In the genomic region with DNA sequence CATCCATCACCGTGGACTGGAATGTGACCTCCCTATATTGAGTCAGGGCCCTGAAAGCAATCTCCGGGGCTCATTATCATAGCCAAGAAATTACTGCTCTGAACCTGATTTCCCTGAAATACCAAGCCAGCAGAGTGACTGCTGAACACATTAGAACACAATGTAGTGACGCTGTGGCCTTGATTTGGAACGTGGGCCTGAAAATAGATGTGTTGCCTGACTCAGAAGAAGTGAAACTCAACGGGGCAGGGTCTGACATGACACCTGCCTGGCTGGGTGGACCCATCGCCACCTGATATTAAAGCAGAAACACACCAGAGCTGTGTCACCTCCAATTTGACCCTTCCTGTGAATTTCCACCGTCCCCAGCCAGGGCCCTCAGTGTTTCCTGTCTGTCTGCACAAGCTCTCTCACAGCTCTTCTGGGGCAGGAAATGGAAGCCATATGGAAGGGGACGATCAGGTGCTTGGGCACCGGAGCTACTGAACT, we compare ENCODE assay signal across 8 mouse cellular contexts. TPM values are rescaled to one million over a fixed set of nuclear protein-coding genes. Genes with fewer than 3 reads are reported as not detected.
A peak's percentile ranks its signal among the peaks of the same experiment; 100 is the strongest.
DNase-seq lines count a peak whose midpoint lies in the region; ATAC-seq lines count a peak whose summit lies in the region.

No protein-coding gene starts in this region.

- H3K27me3 ChIP-seq in neural tube, embryonic 15.5 days (replicated peaks) = no peaks in the 10 kb centered on the region
- H3K27me3 ChIP-seq in splenic B cell, adult 2 months (ENCODE audit: control insufficient read depth, insufficient read depth, low read length, poor library complexity, severe bottlenecking) = no peaks in the 10 kb centered on the region

- no peak overlapping the region for H3K4me2 ChIP-seq in neural tube, embryonic 15.5 days

- WGBS in neural tube, embryonic 15.5 days = 31% methylated on average over 9 of the region's 9 CpGs

- H3K4me3 ChIP-seq in neural tube, embryonic 15.5 days (replicated peaks) = no peak overlapping the region

- H3K4me1 ChIP-seq in neural tube, embryonic 15.5 days = peaks cover 28% of the 10 kb centered on the region

- ATAC-seq in neural tube, embryonic 15.5 days (ENCODE audit: low FRiP score) = no peak

- H3K9me3 ChIP-seq in neural tube, embryonic 15.5 days (replicated peaks) = no peaks in the 10 kb centered on the region

- peak; percentile 54 for DNase-seq in neural tube, embryonic 10.5 days (ENCODE audit: extremely low spot score, low spot score)
- peak; percentile 86 for DNase-seq in forelimb bud, embryonic 11.5 days (ENCODE audit: low read depth, low spot score)
- DNase-seq in kidney, postnatal 14 days = peak; percentile 44
- peak; percentile 50 for DNase-seq in splenic B cell, adult 2 months (ENCODE audit: low read depth, low spot score)
- DNase-seq in layer of hippocampus, postnatal 36 days = no peak
- no peak for DNase-seq in frontal cortex, postnatal 10 days (ENCODE audit: low spot score in 2 of 2)
- no peak for DNase-seq in gastrocnemius, postnatal 4 days (ENCODE audit: low spot score in 2 of 2)

- no peak overlapping the region for H3K9ac ChIP-seq in neural tube, embryonic 15.5 days (replicated peaks)

- no peak overlapping the region for H3K27ac ChIP-seq in neural tube, embryonic 15.5 days (replicated peaks)

- H3K36me3 ChIP-seq in neural tube, embryonic 15.5 days = peaks cover 11% of the 10 kb centered on the region
- no peaks in the 10 kb centered on the region for H3K36me3 ChIP-seq in splenic B cell, adult 2 months (ENCODE audit: control insufficient read depth, insufficient read depth, low read length, poor library complexity, severe bottlenecking)

RNA-seq across cellular contexts. Expression of gene Parvb, which starts 13.0 kb away (rescaled TPM):
- 4.8 and 7.2 TPM in 2 replicates for polyA plus RNA-seq in neural tube, embryonic 15.5 days (2015; fragmentation: Nextera tagmentation; extraction: Ambion mirVana)
- total RNA-seq in layer of hippocampus, postnatal 36 days (2021) = 10 to 100 TPM; 32.4 to 37.7 TPM
- total RNA-seq in gastrocnemius, postnatal 4 days (2021) = 100 to 1,000 TPM; 130 to 134 TPM

RNA-seq across cellular contexts. Expression of gene Samm50, which starts 26.8 kb away (rescaled TPM):
- polyA plus RNA-seq in neural tube, embryonic 15.5 days (2015; fragmentation: Nextera tagmentation; extraction: Ambion mirVana) = 89.4 and 91.9 TPM in 2 replicates
- 10 to 100 TPM; 93.0 to 93.1 TPM for total RNA-seq in layer of hippocampus, postnatal 36 days (2021)
- total RNA-seq in gastrocnemius, postnatal 4 days (2021) = 100 to 1,000 TPM; 160 to 165 TPM

RNA-seq across cellular contexts. Expression of gene Pnpla3, which starts 51.2 kb away (rescaled TPM):
- polyA plus RNA-seq in neural tube, embryonic 15.5 days (2015; fragmentation: Nextera tagmentation; extraction: Ambion mirVana) = 5.9 and 6.6 TPM in 2 replicates
- 1 to 10 TPM; 7.2 to 7.6 TPM for total RNA-seq in layer of hippocampus, postnatal 36 days (2021)
- 1 to 10 TPM; 4.5 to 6.0 TPM for total RNA-seq in gastrocnemius, postnatal 4 days (2021)

Comparison
In these comparisons a context has a peak if more than half of its experiments do, and no peak if none do; other contexts are left out.
1. DNase-seq: peak in neural tube, embryonic 10.5 days (single experiment), forelimb bud, embryonic 11.5 days (single experiment), kidney, postnatal 14 days (single experiment) and splenic B cell, adult 2 months (single experiment); none in layer of hippocampus, postnatal 36 days (0 of 2), frontal cortex, postnatal 10 days (0 of 2) and gastrocnemius, postnatal 4 days (0 of 2).